Mouse (Mus musculus): ENCODE results near the gene Pfdn2. TPM values are rescaled to one million over a fixed set of nuclear protein-coding genes. Genes with fewer than 3 reads are reported as not detected.

The Pfdn2 gene
- polyA plus RNA-seq (2014; fragmentation: Illumina TruSeq; extraction: RNeasy Lipid Tissue Mini Kit (QIAGEN cat#74804); ENCODE audit: low read depth, low replicate concordance), result 9.8 TPM

DNA sequence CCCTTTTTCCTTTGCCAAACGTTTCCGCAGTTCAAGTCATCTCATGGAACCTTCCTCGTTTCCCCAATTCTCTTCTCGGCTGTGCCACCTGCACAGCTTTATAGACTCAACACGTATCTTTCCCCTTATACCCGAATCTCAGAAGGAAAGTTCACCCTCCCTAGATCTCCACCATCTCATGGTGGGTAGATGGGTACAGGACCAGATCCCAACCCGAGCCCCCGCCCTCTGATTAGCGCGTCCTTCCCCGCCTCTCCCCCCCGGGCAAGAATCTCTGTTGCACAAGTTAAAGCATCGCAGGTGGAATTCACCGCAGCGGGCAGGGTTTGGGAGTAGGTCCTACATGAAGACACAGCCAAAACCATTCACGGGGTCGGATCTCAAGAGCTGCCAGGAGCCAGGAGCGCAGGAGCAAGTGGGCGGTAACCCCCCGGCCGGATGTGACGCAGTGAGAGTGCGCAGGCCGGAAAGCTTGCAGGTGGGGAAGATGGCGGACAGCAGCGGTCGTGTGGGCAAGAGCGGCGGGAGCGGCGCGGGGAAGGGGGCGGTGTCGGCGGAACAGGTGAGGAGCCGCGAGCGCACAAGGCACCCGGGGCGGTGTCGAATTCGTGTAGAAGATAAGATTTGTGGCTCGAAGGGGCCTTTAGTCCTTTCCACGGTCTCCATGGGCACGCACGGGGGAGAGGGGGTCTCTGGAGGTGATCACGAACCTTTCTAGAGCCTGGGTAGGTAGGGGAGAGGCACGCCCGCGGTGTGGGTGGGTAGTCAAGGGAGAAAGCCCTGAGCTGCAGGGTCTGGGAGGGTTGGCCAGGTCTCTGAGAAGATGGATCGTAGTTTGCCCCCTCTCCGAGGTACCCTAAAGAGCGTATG is at the start of gene Pfdn2, which contains the start of gene Nit1:
Gene Pfdn2, plus strand, starts transcription at position 446 of the 870 bp plus-strand sequence.
Gene Nit1, minus strand, starts transcription at position 422 of the 870 bp plus-strand sequence.

DNA sequence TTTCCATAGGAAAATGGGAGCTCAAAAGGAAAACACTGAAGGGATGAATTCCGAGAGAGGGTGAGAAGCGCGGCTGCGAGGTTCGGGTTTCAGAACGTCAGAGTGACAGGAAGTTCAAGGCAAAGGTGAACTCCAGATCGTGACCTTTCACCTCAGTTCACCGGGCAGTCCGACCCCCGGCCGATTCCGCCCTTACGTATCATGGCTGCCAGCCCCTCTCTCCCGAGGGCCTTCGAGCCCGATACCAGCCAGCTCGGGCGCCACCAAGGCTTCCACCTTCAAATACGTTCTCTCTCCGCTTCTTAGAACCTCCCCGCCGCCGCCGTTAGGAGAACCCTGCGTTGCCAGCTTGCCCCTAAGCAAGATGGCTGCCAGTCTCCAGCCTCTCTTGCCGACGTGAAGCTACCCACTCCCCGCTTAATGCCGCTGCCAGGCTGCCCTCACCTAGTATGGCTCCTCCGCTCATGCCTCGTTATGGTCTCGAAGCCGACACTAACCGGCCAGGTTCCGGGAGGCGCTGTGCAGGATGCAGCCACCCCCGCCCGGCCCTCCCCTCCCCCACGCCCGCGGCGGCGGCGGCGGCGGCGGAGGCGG is 16.5 kb upstream of the Pfdn2 start, which contains the start of gene Dedd:
Gene Dedd, plus strand, starts transcription at position 307 of the 594 bp plus-strand sequence.

DNA sequence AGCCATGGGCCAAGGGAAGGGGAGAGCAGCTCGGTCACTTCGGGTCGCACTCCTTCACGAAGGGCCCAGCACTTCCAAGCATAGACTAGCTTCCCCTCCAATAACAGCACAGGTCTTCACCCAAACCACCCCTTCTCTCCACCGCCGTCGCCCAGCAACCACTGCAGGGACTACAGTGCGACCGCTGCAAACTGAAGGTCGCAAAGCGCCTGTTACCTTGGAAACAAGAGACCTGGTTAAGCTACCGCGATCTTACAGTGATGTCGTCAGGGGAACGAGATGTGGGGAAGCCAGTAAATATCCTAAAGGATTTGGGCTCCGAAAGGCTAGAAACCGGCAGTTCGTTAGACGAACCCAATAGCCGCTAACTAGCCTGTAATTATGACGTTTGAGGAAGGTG is 15.2 kb downstream of the Pfdn2 start, which contains the start of gene Klhdc9:
Gene Klhdc9, minus strand, starts transcription at position 143 of the 400 bp plus-strand sequence.

DNA sequence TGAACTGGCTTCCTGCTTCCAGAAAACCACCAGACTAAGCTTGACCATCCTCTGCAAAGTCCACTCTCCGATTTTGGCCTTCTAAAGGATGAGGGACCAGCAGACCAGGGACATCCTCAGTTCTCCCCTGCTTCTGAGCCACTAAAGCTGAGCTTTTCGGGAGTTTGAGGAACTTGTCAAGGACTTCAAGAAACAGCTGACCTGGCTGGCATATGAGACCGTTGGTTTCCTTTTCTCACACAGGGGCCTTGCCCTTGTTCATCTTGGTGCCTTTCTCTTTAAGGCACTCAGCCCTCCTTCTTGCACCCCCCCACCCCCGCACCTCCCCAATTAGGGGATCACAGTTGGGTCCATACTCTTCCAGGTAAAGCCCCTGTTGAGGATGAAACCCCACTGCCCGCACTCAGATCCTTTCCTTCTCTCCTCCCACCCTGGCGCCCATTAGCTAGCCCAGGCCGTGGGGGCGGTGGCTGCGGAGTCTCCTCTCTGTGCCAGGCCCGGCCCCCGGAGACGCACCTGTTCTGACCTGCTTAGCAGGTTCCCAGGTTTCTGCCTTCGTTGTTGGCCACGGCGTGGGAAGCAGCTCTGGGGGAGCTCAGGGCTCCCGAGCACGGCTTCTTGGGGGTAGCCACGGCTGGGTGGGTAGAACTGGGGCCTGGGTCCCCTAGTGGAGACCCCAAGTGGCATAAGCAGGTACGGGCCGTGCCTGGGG is 24.5 kb downstream of the Pfdn2 start, which contains the start of gene Nectin4:
Gene Nectin4, plus strand, starts transcription at position 255 of the 712 bp plus-strand sequence.

DNA sequence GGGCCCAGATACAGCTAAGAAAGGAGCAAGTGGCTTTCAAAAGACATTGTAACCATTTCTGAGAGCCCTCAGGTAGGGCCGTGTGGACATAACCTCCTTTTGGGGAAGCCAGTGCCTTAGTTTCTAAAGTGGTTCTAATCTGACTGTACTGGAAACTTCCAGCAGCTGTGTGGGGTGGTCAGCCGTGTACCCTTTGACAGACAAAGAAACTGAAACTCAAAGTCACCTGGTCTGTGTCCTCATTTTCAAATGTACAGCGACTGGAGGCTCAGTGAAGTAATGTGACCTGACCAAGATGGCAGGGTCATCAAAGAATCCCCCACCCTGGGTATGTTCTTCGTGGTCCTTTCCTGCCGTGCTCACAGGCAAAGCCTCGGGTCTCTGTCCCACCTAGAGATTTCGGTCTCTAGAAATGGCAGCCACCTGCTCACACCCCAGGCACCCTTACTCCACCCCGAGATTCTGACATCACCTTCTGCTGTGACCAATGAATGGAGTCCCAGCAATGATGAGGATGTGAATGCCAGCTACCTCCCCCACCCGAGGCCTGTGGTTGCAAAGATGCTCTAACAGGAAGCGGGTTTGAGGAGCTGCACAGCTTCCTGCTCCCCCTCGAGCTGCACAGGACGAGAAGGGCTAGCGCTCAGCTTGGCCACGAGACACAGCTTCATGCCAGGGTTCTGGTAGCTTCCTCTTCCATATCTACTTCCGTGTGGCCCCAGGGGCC is 43.1 kb downstream of the Pfdn2 start, which contains the start of gene Arhgap30:
Gene Arhgap30, plus strand, starts transcription at position 579 of the 727 bp plus-strand sequence.

Other genes starting within 250 kb of the Pfdn2 start
- gene Cfap126, start 231.8 kb upstream of the Pfdn2 start, polyA plus RNA-seq (2014; fragmentation: Illumina TruSeq; extraction: RNeasy Lipid Tissue Mini Kit (QIAGEN cat#74804); ENCODE audit: low read depth, low replicate concordance), result 111 TPM
- 19.0 TPM for gene Sdhc, start 195.1 kb upstream of the Pfdn2 start, polyA plus RNA-seq (2014; fragmentation: Illumina TruSeq; extraction: RNeasy Lipid Tissue Mini Kit (QIAGEN cat#74804); ENCODE audit: low read depth, low replicate concordance)
- gene Mpz, start 195.0 kb upstream of the Pfdn2 start, polyA plus RNA-seq (2014; fragmentation: Illumina TruSeq; extraction: RNeasy Lipid Tissue Mini Kit (QIAGEN cat#74804); ENCODE audit: low read depth, low replicate concordance), result 0.17 TPM
- gene Pcp4l1, start 149.4 kb upstream of the Pfdn2 start, polyA plus RNA-seq (2014; fragmentation: Illumina TruSeq; extraction: RNeasy Lipid Tissue Mini Kit (QIAGEN cat#74804); ENCODE audit: low read depth, low replicate concordance), result 3.0 TPM
- gene Nr1i3, start 131.7 kb upstream of the Pfdn2 start, polyA plus RNA-seq (2014; fragmentation: Illumina TruSeq; extraction: RNeasy Lipid Tissue Mini Kit (QIAGEN cat#74804); ENCODE audit: low read depth, low replicate concordance), result not detected
- 1.5 TPM for gene Tomm40l, start 123.2 kb upstream of the Pfdn2 start, polyA plus RNA-seq (2014; fragmentation: Illumina TruSeq; extraction: RNeasy Lipid Tissue Mini Kit (QIAGEN cat#74804); ENCODE audit: low read depth, low replicate concordance)
- 1.5 TPM for gene Apoa2, start 120.6 kb upstream of the Pfdn2 start, polyA plus RNA-seq (2014; fragmentation: Illumina TruSeq; extraction: RNeasy Lipid Tissue Mini Kit (QIAGEN cat#74804); ENCODE audit: low read depth, low replicate concordance)
- 7.2 TPM for gene Fcer1g, start 111.3 kb upstream of the Pfdn2 start, polyA plus RNA-seq (2014; fragmentation: Illumina TruSeq; extraction: RNeasy Lipid Tissue Mini Kit (QIAGEN cat#74804); ENCODE audit: low read depth, low replicate concordance)
- gene Adamts4, start 95.2 kb upstream of the Pfdn2 start, polyA plus RNA-seq (2014; fragmentation: Illumina TruSeq; extraction: RNeasy Lipid Tissue Mini Kit (QIAGEN cat#74804); ENCODE audit: low read depth, low replicate concordance), result 0.15 TPM
- 30.8 TPM for gene Ndufs2, start 94.3 kb upstream of the Pfdn2 start, polyA plus RNA-seq (2014; fragmentation: Illumina TruSeq; extraction: RNeasy Lipid Tissue Mini Kit (QIAGEN cat#74804); ENCODE audit: low read depth, low replicate concordance)
- gene B4galt3, start 75.3 kb upstream of the Pfdn2 start, polyA plus RNA-seq (2014; fragmentation: Illumina TruSeq; extraction: RNeasy Lipid Tissue Mini Kit (QIAGEN cat#74804); ENCODE audit: low read depth, low replicate concordance), result 3.2 TPM
- 0.87 TPM for gene Ppox, start 64.5 kb upstream of the Pfdn2 start, polyA plus RNA-seq (2014; fragmentation: Illumina TruSeq; extraction: RNeasy Lipid Tissue Mini Kit (QIAGEN cat#74804); ENCODE audit: low read depth, low replicate concordance)
- gene Usp21, start 57.7 kb upstream of the Pfdn2 start, polyA plus RNA-seq (2014; fragmentation: Illumina TruSeq; extraction: RNeasy Lipid Tissue Mini Kit (QIAGEN cat#74804); ENCODE audit: low read depth, low replicate concordance), result 16.5 TPM
- 38.4 TPM for gene Ufc1, start 50.6 kb upstream of the Pfdn2 start, polyA plus RNA-seq (2014; fragmentation: Illumina TruSeq; extraction: RNeasy Lipid Tissue Mini Kit (QIAGEN cat#74804); ENCODE audit: low read depth, low replicate concordance)
- 31.5 TPM for gene Dedd, start 16.5 kb upstream of the Pfdn2 start, polyA plus RNA-seq (2014; fragmentation: Illumina TruSeq; extraction: RNeasy Lipid Tissue Mini Kit (QIAGEN cat#74804); ENCODE audit: low read depth, low replicate concordance)
- 30.3 TPM for gene Nit1, start within 50 bp of the Pfdn2 start, polyA plus RNA-seq (2014; fragmentation: Illumina TruSeq; extraction: RNeasy Lipid Tissue Mini Kit (QIAGEN cat#74804); ENCODE audit: low read depth, low replicate concordance)
- gene Klhdc9, start 15.1 kb downstream of the Pfdn2 start, polyA plus RNA-seq (2014; fragmentation: Illumina TruSeq; extraction: RNeasy Lipid Tissue Mini Kit (QIAGEN cat#74804); ENCODE audit: low read depth, low replicate concordance), result 0.91 TPM
- gene Nectin4, start 24.4 kb downstream of the Pfdn2 start, polyA plus RNA-seq (2014; fragmentation: Illumina TruSeq; extraction: RNeasy Lipid Tissue Mini Kit (QIAGEN cat#74804); ENCODE audit: low read depth, low replicate concordance), result 0.74 TPM
- 10.2 TPM for gene Arhgap30, start 43.3 kb downstream of the Pfdn2 start, polyA plus RNA-seq (2014; fragmentation: Illumina TruSeq; extraction: RNeasy Lipid Tissue Mini Kit (QIAGEN cat#74804); ENCODE audit: low read depth, low replicate concordance)
- 1.4 TPM for gene Usf1, start 65.6 kb downstream of the Pfdn2 start, polyA plus RNA-seq (2014; fragmentation: Illumina TruSeq; extraction: RNeasy Lipid Tissue Mini Kit (QIAGEN cat#74804); ENCODE audit: low read depth, low replicate concordance)
- not detected for gene Tstd1, start 73.2 kb downstream of the Pfdn2 start, polyA plus RNA-seq (2014; fragmentation: Illumina TruSeq; extraction: RNeasy Lipid Tissue Mini Kit (QIAGEN cat#74804); ENCODE audit: low read depth, low replicate concordance)
- gene F11r, start 91.9 kb downstream of the Pfdn2 start, polyA plus RNA-seq (2014; fragmentation: Illumina TruSeq; extraction: RNeasy Lipid Tissue Mini Kit (QIAGEN cat#74804); ENCODE audit: low read depth, low replicate concordance), result 12.5 TPM
- 0.49 TPM for gene Alyref2, start 157.8 kb downstream of the Pfdn2 start, polyA plus RNA-seq (2014; fragmentation: Illumina TruSeq; extraction: RNeasy Lipid Tissue Mini Kit (QIAGEN cat#74804); ENCODE audit: low read depth, low replicate concordance)
- gene Itln1, start 189.6 kb downstream of the Pfdn2 start, polyA plus RNA-seq (2014; fragmentation: Illumina TruSeq; extraction: RNeasy Lipid Tissue Mini Kit (QIAGEN cat#74804); ENCODE audit: low read depth, low replicate concordance), result not detected
- gene Cd244a, start 213.5 kb downstream of the Pfdn2 start, polyA plus RNA-seq (2014; fragmentation: Illumina TruSeq; extraction: RNeasy Lipid Tissue Mini Kit (QIAGEN cat#74804); ENCODE audit: low read depth, low replicate concordance), result 0.52 TPM

All from testis, adult 10 weeks (tissue).